Mouse (Mus musculus) liver, embryonic 13.5 days (tissue): ENCODE data around the gene Lrrc31. TPM values are rescaled to one million over a fixed set of nuclear protein-coding genes. Genes with fewer than 3 reads are reported as not detected.
A peak's percentile ranks its signal among the peaks of the same experiment; 100 is the strongest.

Source experiments
- ATAC-seq: fragments of 200-750 bp; cut with Nextera tagmentation; 2 replicates; pipeline ENCODE4 v1.8.0; 2017; ENCODE audit warnings: low read depth, mild to moderate bottlenecking, moderate number of reproducible peaks, moderate library complexity
- DNase-seq: peaks from one replicate; pipeline ENCODE4 v3.0.0; 2022
- H3K27ac ChIP-seq: fragments of 300-500 bp; sonication (generic); 2 replicates; pipeline ENCODE4 v1.5.1; 2015; ENCODE audit warnings: moderate library complexity, mild to moderate bottlenecking, inconsistent platforms
- H3K27me3 ChIP-seq: fragments of 300-500 bp; sonication (generic); 2 replicates; pipeline ENCODE4 v1.6.1; 2015; ENCODE audit warnings: mild to moderate bottlenecking, inconsistent platforms
- H3K36me3 ChIP-seq: fragments of 300-500 bp; sonication (generic); 2 replicates; pipeline ENCODE4 v1.6.1; 2015; ENCODE audit warnings: mild to moderate bottlenecking, inconsistent platforms
- H3K4me1 ChIP-seq: fragments of 300-500 bp; sonication (generic); replicated peaks from 2 replicates; pipeline ENCODE4 v1.6.1; 2015; ENCODE audit warnings: inconsistent platforms
- H3K4me2 ChIP-seq: fragments of 300-500 bp; sonication (generic); 2 replicates; pipeline ENCODE4 v1.6.1; 2015; ENCODE audit warnings: inconsistent platforms, mild to moderate bottlenecking, moderate library complexity
- H3K4me3 ChIP-seq: fragments of 300-500 bp; sonication (generic); replicated peaks from 2 replicates; pipeline ENCODE4 v1.5.1; 2015; ENCODE audit warnings: mild to moderate bottlenecking, inconsistent platforms
- H3K9ac ChIP-seq: fragments of 300-500 bp; sonication (generic); 2 replicates; pipeline ENCODE4 v1.6.1; 2015; ENCODE audit warnings: mild to moderate bottlenecking, inconsistent platforms
- H3K9me3 ChIP-seq: fragments of 300-500 bp; sonication (generic); replicated peaks from 2 replicates; pipeline ENCODE4 v1.6.1; 2016; ENCODE audit warnings: inconsistent platforms
- WGBS: fragments of 180-500 bp; shearing (Covaris S2); methylation state at CpG from one replicate; pipeline ENCODE4 v1.1.7; 2015; ENCODE audit not compliant: insufficient replicate concordance; 5-methylcytosine and 5-hydroxymethylcytosine counted together
- polyA plus RNA-seq: library from polyadenylated mRNA; unstranded; fragments of >200 nt; fragmentation: Nextera tagmentation; extraction: Ambion mirVana; gene quantifications from 2 replicates; pipeline ENCODE4 v1.2.1, GENCODE M21; 2015

Lrrc31 gene
- polyA plus RNA-seq, 1 experiment from 2014 or later: not detected

GRCm38 (mm10) chr3:30723179-30723578, 23.5 kb upstream of the Lrrc31 start:
- 57% methylated on average over 5 of the region's 5 CpGs for WGBS
- Histone ChIP-seq H3K9ac (no peak overlapping the region), H3K36me3 (no peaks in the 10 kb centered on the region), H3K4me2 (no peak overlapping the region), H3K27ac (no peak overlapping the region), H3K4me1 (no peaks in the 10 kb centered on the region), H3K4me3 (no peak overlapping the region), H3K9me3 (no peaks in the 10 kb centered on the region), H3K27me3 (no peaks in the 10 kb centered on the region)
- ATAC-seq (no peak), DNase-seq (no peak)

- H3K27me3 ChIP-seq: no peaks in the 10 kb centered on the region
- H3K4me2 ChIP-seq: no peak overlapping the region
- no peaks in the 10 kb centered on the region for H3K36me3 ChIP-seq
- WGBS: 74% methylated on average over 2 of the region's 2 CpGs
- no peak for ATAC-seq
- no peaks in the 10 kb centered on the region for H3K9me3 ChIP-seq
- no peak for DNase-seq
- H3K4me1 ChIP-seq: no peaks in the 10 kb centered on the region
- no peak overlapping the region for H3K9ac ChIP-seq
- no peak overlapping the region for H3K27ac ChIP-seq
- H3K4me3 ChIP-seq: no peak overlapping the region
These were observed 22.8 kb upstream of the Lrrc31 start for GRCm38 (mm10) chr3:30722461-30722860.

- H3K4me1 ChIP-seq: no peaks in the 10 kb centered on the region
- H3K4me2 ChIP-seq: no peak overlapping the region
- H3K36me3 ChIP-seq: no peaks in the 10 kb centered on the region
- no peak for DNase-seq
- 61% methylated on average over 4 of the region's 4 CpGs for WGBS
- no peaks in the 10 kb centered on the region for H3K9me3 ChIP-seq
- no peak overlapping the region for H3K9ac ChIP-seq
- H3K4me3 ChIP-seq: no peak overlapping the region
- ATAC-seq: no peak
- no peak overlapping the region for H3K27ac ChIP-seq
- no peaks in the 10 kb centered on the region for H3K27me3 ChIP-seq
These were observed 22.4 kb upstream of the Lrrc31 start for GRCm38 (mm10) chr3:30722036-30722435.

- Histone ChIP-seq H3K9me3 (no peaks in the 10 kb centered on the region), H3K27me3 (no peaks in the 10 kb centered on the region), H3K4me2 (no peak overlapping the region), H3K4me3 (no peak overlapping the region), H3K9ac (no peak overlapping the region), H3K27ac (no peak overlapping the region), H3K4me1 (no peaks in the 10 kb centered on the region), H3K36me3 (no peaks in the 10 kb centered on the region)
- DNase-seq (no peak), ATAC-seq (no peak)
- 65% methylated on average over 3 of the region's 3 CpGs for WGBS
These were observed 19.0 kb upstream of the Lrrc31 start for GRCm38 (mm10) chr3:30718649-30719048.

- Histone ChIP-seq H3K9me3 (no peaks in the 10 kb centered on the region), H3K9ac (no peak overlapping the region), H3K4me3 (no peak overlapping the region), H3K4me1 (no peaks in the 10 kb centered on the region), H3K27me3 (no peaks in the 10 kb centered on the region), H3K36me3 (no peaks in the 10 kb centered on the region), H3K27ac (no peak overlapping the region), H3K4me2 (no peak overlapping the region)
- DNase-seq: no peak
- 63% methylated on average over 1 of the region's 1 CpGs for WGBS
- no peak for ATAC-seq
These were observed 13.7 kb upstream of the Lrrc31 start for GRCm38 (mm10) chr3:30713334-30713733.

GRCm38 (mm10) chr3:30710191-30710590, 10.5 kb upstream of the Lrrc31 start:
- 63% methylated on average over 6 of the region's 6 CpGs for WGBS
- no peak for ATAC-seq
- DNase-seq: no peak
- Histone ChIP-seq H3K4me3 (no peak overlapping the region), H3K9me3 (no peaks in the 10 kb centered on the region), H3K27ac (no peak overlapping the region), H3K4me2 (no peak overlapping the region), H3K9ac (no peak overlapping the region), H3K36me3 (no peaks in the 10 kb centered on the region), H3K27me3 (0 out of 2 replicates have a peak, but pooled peaks cover under 1% of the 10 kb centered on the region), H3K4me1 (peaks cover 14% of the 10 kb centered on the region)

GRCm38 (mm10) chr3:30706614-30707276, 7.1 kb upstream of the Lrrc31 start:
- ATAC-seq (peak; percentile 71), DNase-seq (no peak)
- Histone ChIP-seq H3K36me3 (no peaks in the 10 kb centered on the region), H3K27ac (no peak overlapping the region), H3K27me3 (0 out of 2 replicates have a peak, but pooled peaks cover 2% of the 10 kb centered on the region), H3K4me1 (peaks cover 14% of the 10 kb centered on the region), H3K4me2 (no peak overlapping the region), H3K4me3 (no peak overlapping the region), H3K9ac (no peak overlapping the region), H3K9me3 (no peaks in the 10 kb centered on the region)
- 20% methylated on average over 4 of the region's 4 CpGs for WGBS

- no peak for ATAC-seq
- WGBS: 59% methylated on average over 3 of the region's 3 CpGs
These were observed 6.3 kb upstream of the Lrrc31 start for GRCm38 (mm10) chr3:30705977-30706376.

GRCm38 (mm10) chr3:30697891-30698290, 1.8 kb downstream of the Lrrc31 start:
- 65% methylated on average over 4 of the region's 4 CpGs for WGBS
- Histone ChIP-seq H3K4me3 (no peak overlapping the region), H3K4me1 (no peaks in the 10 kb centered on the region), H3K4me2 (no peak overlapping the region), H3K27ac (no peak overlapping the region), H3K9me3 (no peaks in the 10 kb centered on the region), H3K9ac (no peak overlapping the region), H3K27me3 (no peaks in the 10 kb centered on the region), H3K36me3 (no peaks in the 10 kb centered on the region)
- DNase-seq (no peak), ATAC-seq (no peak)

More at GRCm38 (mm10) chr3:30705977-30706376, 6.3 kb upstream of the Lrrc31 start:
- Histone ChIP-seq H3K4me2 (no peak overlapping the region), H3K4me1 (peaks cover 14% of the 10 kb centered on the region), H3K9me3 (no peaks in the 10 kb centered on the region), H3K36me3 (no peaks in the 10 kb centered on the region), H3K9ac (no peak overlapping the region), H3K4me3 (no peak overlapping the region), H3K27ac (no peak overlapping the region), H3K27me3 (0 out of 2 replicates have a peak, but pooled peaks cover 2% of the 10 kb centered on the region)
- DNase-seq: no peak

GRCm38 (mm10) chr3:30696346-30696745, 3.3 kb downstream of the Lrrc31 start:
- H3K9me3 ChIP-seq: no peaks in the 10 kb centered on the region
- H3K9ac ChIP-seq: no peak overlapping the region
- H3K4me2 ChIP-seq: no peak overlapping the region
- H3K4me1 ChIP-seq: no peaks in the 10 kb centered on the region
- no peak overlapping the region for H3K4me3 ChIP-seq
- no peaks in the 10 kb centered on the region for H3K27me3 ChIP-seq
- WGBS: 4% methylated on average over 2 of the region's 2 CpGs
- no peaks in the 10 kb centered on the region for H3K36me3 ChIP-seq
- H3K27ac ChIP-seq: no peak overlapping the region
- ATAC-seq (no peak), DNase-seq (peak; percentile 6)

GRCm38 (mm10) chr3:30695661-30696060, 4.0 kb downstream of the Lrrc31 start:
- DNase-seq (no peak), ATAC-seq (no peak)
- Histone ChIP-seq H3K4me1 (no peaks in the 10 kb centered on the region), H3K9ac (no peak overlapping the region), H3K27ac (no peak overlapping the region), H3K36me3 (no peaks in the 10 kb centered on the region), H3K4me2 (no peak overlapping the region), H3K4me3 (no peak overlapping the region), H3K27me3 (no peaks in the 10 kb centered on the region), H3K9me3 (no peaks in the 10 kb centered on the region)
- 71% methylated on average over 2 of the region's 2 CpGs for WGBS

- H3K36me3 ChIP-seq: no peaks in the 10 kb centered on the region
- WGBS: 40% methylated on average over 7 of the region's 7 CpGs
- no peak overlapping the region for H3K27ac ChIP-seq
- DNase-seq: no peak
- H3K4me2 ChIP-seq: no peak overlapping the region
- no peaks in the 10 kb centered on the region for H3K27me3 ChIP-seq
- no peaks in the 10 kb centered on the region for H3K4me1 ChIP-seq
- ATAC-seq: no peak
- no peak overlapping the region for H3K9ac ChIP-seq
- H3K9me3 ChIP-seq: no peaks in the 10 kb centered on the region
- no peak overlapping the region for H3K4me3 ChIP-seq
These were observed 8.7 kb downstream of the Lrrc31 start for GRCm38 (mm10) chr3:30690976-30691375.
